Mouse (Mus musculus): Measurements from ENCODE around the gene Caln1. TPM values are rescaled to one million over a fixed set of nuclear protein-coding genes. Genes with fewer than 3 reads are reported as not detected.
"Not testable (repeated sequence)": the region's sequence is repeated elsewhere in the genome, so short reads cannot be mapped to it uniquely, and the experiment has no call there.

Gene Caln1
- polyA plus RNA-seq, 1 experiment from 2014 or later, result 0.30 TPM

GRCm38 (mm10) chr5:130620060-130620459 lies 250.8 kb downstream of the Caln1 start:
- H3K27ac ChIP-seq (ENCODE audit: low read length), result no peak overlapping the region
- H3K9me3 ChIP-seq (replicated peaks; ENCODE audit: control insufficient read depth, low read length), result no peaks in the 10 kb centered on the region; the same call in 1 of the 2 replicates
- no peak overlapping the region for H3K4me2 ChIP-seq (ENCODE audit: low read depth, low read length)
- H3K27me3 ChIP-seq (ENCODE audit: control insufficient read depth, insufficient read depth, low read length), result no peaks in the 10 kb centered on the region
- no peak for ATAC-seq (replicated peaks; ENCODE audit: extremely low read depth, insufficient read depth, low FRiP score)
- WGBS, result 62% methylated on average over 7 of the region's 7 CpGs
- H3K9ac ChIP-seq (ENCODE audit: low read length), result no peak overlapping the region
- no peak overlapping the region for H3K4me3 ChIP-seq (ENCODE audit: low read length)
- H3K4me1 ChIP-seq (ENCODE audit: control insufficient read depth, insufficient read depth, low read length), result peaks cover 4% of the 10 kb centered on the region; the same call in 1 of the 2 replicates
- H3K36me3 ChIP-seq (ENCODE audit: control insufficient read depth, insufficient read depth), result no peaks in the 10 kb centered on the region

GRCm38 (mm10) chr5:130623206-130623605 lies 254.0 kb downstream of the Caln1 start:
- Histone ChIP-seq H3K9me3 (replicated peaks; ENCODE audit: control insufficient read depth, low read length) (no peaks in the 10 kb centered on the region; the same call in none of the 2 replicates), H3K9ac (ENCODE audit: low read length) (no peak overlapping the region), H3K27ac (ENCODE audit: low read length) (no peak overlapping the region), H3K4me2 (ENCODE audit: low read depth, low read length) (no peak overlapping the region), H3K27me3 (ENCODE audit: control insufficient read depth, insufficient read depth, low read length) (no peaks in the 10 kb centered on the region), H3K4me3 (ENCODE audit: low read length) (no peak overlapping the region), H3K4me1 (ENCODE audit: control insufficient read depth, insufficient read depth, low read length) (peaks cover 4% of the 10 kb centered on the region; the same call in 1 of the 2 replicates), H3K36me3 (ENCODE audit: control insufficient read depth, insufficient read depth) (no peaks in the 10 kb centered on the region)
- ATAC-seq (replicated peaks; ENCODE audit: extremely low read depth, insufficient read depth, low FRiP score), result peak; percentile 91
- WGBS, result 25% methylated on average over 5 of the region's 5 CpGs

- no peak overlapping the region for H3K9ac ChIP-seq (ENCODE audit: low read length)
- no peak for ATAC-seq (replicated peaks; ENCODE audit: extremely low read depth, insufficient read depth, low FRiP score)
- H3K4me3 ChIP-seq (ENCODE audit: low read length), result no peak overlapping the region
- 93% methylated on average over 2 of the region's 2 CpGs for WGBS
- H3K4me2 ChIP-seq (ENCODE audit: low read depth, low read length), result no peak overlapping the region
- no peaks in the 10 kb centered on the region for H3K27me3 ChIP-seq (ENCODE audit: control insufficient read depth, insufficient read depth, low read length)
- H3K9me3 ChIP-seq (replicated peaks; ENCODE audit: control insufficient read depth, low read length), result peaks cover 2% of the 10 kb centered on the region; the same call in 1 of the 2 replicates
- no peaks in the 10 kb centered on the region for H3K36me3 ChIP-seq (ENCODE audit: control insufficient read depth, insufficient read depth)
- peaks cover 2% of the 10 kb centered on the region; the same call in 1 of the 2 replicates for H3K4me1 ChIP-seq (ENCODE audit: control insufficient read depth, insufficient read depth, low read length)
- H3K27ac ChIP-seq (ENCODE audit: low read length), result no peak overlapping the region
Measured at GRCm38 (mm10) chr5:130627800-130628199, 258.5 kb downstream of the Caln1 start.

- Histone ChIP-seq H3K36me3 (ENCODE audit: control insufficient read depth, insufficient read depth) (no peaks in the 10 kb centered on the region), H3K9ac (ENCODE audit: low read length) (no peak overlapping the region), H3K4me3 (ENCODE audit: low read length) (no peak overlapping the region), H3K4me2 (ENCODE audit: low read depth, low read length) (no peak overlapping the region), H3K9me3 (replicated peaks; ENCODE audit: control insufficient read depth, low read length) (no peaks in the 10 kb centered on the region), H3K27ac (ENCODE audit: low read length) (no peak overlapping the region), H3K27me3 (ENCODE audit: control insufficient read depth, insufficient read depth, low read length) (no peaks in the 10 kb centered on the region), H3K4me1 (ENCODE audit: control insufficient read depth, insufficient read depth, low read length) (no peaks in the 10 kb centered on the region)
- WGBS, result 82% methylated on average over 2 of the region's 2 CpGs
- no peak for ATAC-seq (replicated peaks; ENCODE audit: extremely low read depth, insufficient read depth, low FRiP score)
Measured at GRCm38 (mm10) chr5:130635397-130635796, 266.1 kb downstream of the Caln1 start.

GRCm38 (mm10) chr5:130641881-130642280 lies 272.6 kb downstream of the Caln1 start:
- Histone ChIP-seq H3K9ac (ENCODE audit: low read length) (no peak overlapping the region), H3K4me2 (ENCODE audit: low read depth, low read length) (no peak overlapping the region), H3K4me1 (ENCODE audit: control insufficient read depth, insufficient read depth, low read length) (no peaks in the 10 kb centered on the region), H3K4me3 (ENCODE audit: low read length) (no peak overlapping the region), H3K27me3 (ENCODE audit: control insufficient read depth, insufficient read depth, low read length) (no peaks in the 10 kb centered on the region), H3K36me3 (ENCODE audit: control insufficient read depth, insufficient read depth) (no peaks in the 10 kb centered on the region), H3K27ac (ENCODE audit: low read length) (no peak overlapping the region), H3K9me3 (replicated peaks; ENCODE audit: control insufficient read depth, low read length) (no peaks in the 10 kb centered on the region)
- WGBS, result 58% methylated on average over 2 of the region's 2 CpGs
- ATAC-seq (replicated peaks; ENCODE audit: extremely low read depth, insufficient read depth, low FRiP score), result no peak

GRCm38 (mm10) chr5:130646126-130646525 lies 276.9 kb downstream of the Caln1 start:
- not testable (repeated sequence) for ATAC-seq (replicated peaks; ENCODE audit: extremely low read depth, insufficient read depth, low FRiP score); H3K36me3 ChIP-seq (ENCODE audit: control insufficient read depth, insufficient read depth); H3K4me3 ChIP-seq (ENCODE audit: low read length); H3K4me2 ChIP-seq (ENCODE audit: low read depth, low read length); H3K27ac ChIP-seq (ENCODE audit: low read length); H3K4me1 ChIP-seq (ENCODE audit: control insufficient read depth, insufficient read depth, low read length); H3K9ac ChIP-seq (ENCODE audit: low read length); H3K27me3 ChIP-seq (ENCODE audit: control insufficient read depth, insufficient read depth, low read length); H3K9me3 ChIP-seq (replicated peaks; ENCODE audit: control insufficient read depth, low read length)
- WGBS, result 59% methylated on average over 2 of the region's 2 CpGs

GRCm38 (mm10) chr5:130658141-130658540 lies 288.9 kb downstream of the Caln1 start:
- H3K9me3 ChIP-seq (replicated peaks; ENCODE audit: control insufficient read depth, low read length), result no peaks in the 10 kb centered on the region
- 73% methylated on average over 3 of the region's 3 CpGs for WGBS
- H3K36me3 ChIP-seq (ENCODE audit: control insufficient read depth, insufficient read depth), result no peaks in the 10 kb centered on the region
- no peak overlapping the region for H3K4me3 ChIP-seq (ENCODE audit: low read length)
- H3K4me2 ChIP-seq (ENCODE audit: low read depth, low read length), result no peak overlapping the region
- no peak overlapping the region for H3K27ac ChIP-seq (ENCODE audit: low read length)
- H3K4me1 ChIP-seq (ENCODE audit: control insufficient read depth, insufficient read depth, low read length), result no peaks in the 10 kb centered on the region
- H3K9ac ChIP-seq (ENCODE audit: low read length), result no peak overlapping the region
- ATAC-seq (replicated peaks; ENCODE audit: extremely low read depth, insufficient read depth, low FRiP score), result no peak
- H3K27me3 ChIP-seq (ENCODE audit: control insufficient read depth, insufficient read depth, low read length), result no peaks in the 10 kb centered on the region

GRCm38 (mm10) chr5:130666091-130666490 lies 296.8 kb downstream of the Caln1 start:
- Histone ChIP-seq H3K4me2 (ENCODE audit: low read depth, low read length) (no peak overlapping the region), H3K27me3 (ENCODE audit: control insufficient read depth, insufficient read depth, low read length) (no peaks in the 10 kb centered on the region), H3K9me3 (replicated peaks; ENCODE audit: control insufficient read depth, low read length) (no peaks in the 10 kb centered on the region), H3K4me1 (ENCODE audit: control insufficient read depth, insufficient read depth, low read length) (no peaks in the 10 kb centered on the region), H3K9ac (ENCODE audit: low read length) (no peak overlapping the region), H3K27ac (ENCODE audit: low read length) (no peak overlapping the region), H3K4me3 (ENCODE audit: low read length) (no peak overlapping the region), H3K36me3 (ENCODE audit: control insufficient read depth, insufficient read depth) (no peaks in the 10 kb centered on the region)
- no peak for ATAC-seq (replicated peaks; ENCODE audit: extremely low read depth, insufficient read depth, low FRiP score)
- WGBS, result 72% methylated on average over 1 of the region's 1 CpGs

- Histone ChIP-seq H3K36me3 (ENCODE audit: control insufficient read depth, insufficient read depth) (no peaks in the 10 kb centered on the region), H3K9ac (ENCODE audit: low read length) (no peak overlapping the region), H3K4me2 (ENCODE audit: low read depth, low read length) (no peak overlapping the region), H3K27ac (ENCODE audit: low read length) (no peak overlapping the region), H3K4me3 (ENCODE audit: low read length) (no peak overlapping the region), H3K27me3 (ENCODE audit: control insufficient read depth, insufficient read depth, low read length) (no peaks in the 10 kb centered on the region), H3K9me3 (replicated peaks; ENCODE audit: control insufficient read depth, low read length) (no peaks in the 10 kb centered on the region; the same call in 1 of the 2 replicates), H3K4me1 (ENCODE audit: control insufficient read depth, insufficient read depth, low read length) (no peaks in the 10 kb centered on the region)
- WGBS, result 26% methylated on average over 3 of the region's 3 CpGs
- no peak for ATAC-seq (replicated peaks; ENCODE audit: extremely low read depth, insufficient read depth, low FRiP score)
Measured at GRCm38 (mm10) chr5:130672588-130672987, 303.3 kb downstream of the Caln1 start.

Data from heart, embryonic 16.5 days (tissue).